Mouse (Mus musculus) layer of hippocampus, postnatal 10 days (tissue): ENCODE results near the gene Aldh5a1. TPM values are rescaled to one million over a fixed set of nuclear protein-coding genes. Genes with fewer than 3 reads are reported as not detected.

Experiments
- DNase-seq, 2 experiments: peaks; one replicate each; pipeline ENCODE4 v3.0.0; 2021; ENCODE audit warnings: low spot score in 2 of 2
- total RNA-seq, 2 experiments: library from RNA; stranded (reverse); gene quantifications; 2 replicates each; pipeline ENCODE4 v1.2.3; 2021

Aldh5a1 gene
- total RNA-seq, 2 experiments from 2014 or later = 66.6 to 68.9 TPM

DNA sequence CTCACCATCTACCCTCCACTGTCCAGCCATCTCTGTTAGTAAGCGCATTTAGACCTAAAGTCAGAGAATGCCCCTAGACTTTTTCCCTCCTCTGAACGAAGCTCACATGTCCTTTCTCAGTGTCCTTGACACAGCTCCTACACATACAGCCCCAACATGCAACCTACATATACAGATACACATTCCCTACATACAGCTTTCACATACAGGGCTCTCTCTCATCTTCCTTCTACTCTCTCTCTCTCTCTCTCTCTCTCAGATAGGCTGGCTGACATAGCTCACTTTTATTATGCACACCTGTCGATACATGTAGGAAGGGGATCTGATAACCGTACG is 721 bp downstream of the Aldh5a1 start:
- DNase-seq = no peak

- DNase-seq = no peak
These were observed 4.3 kb downstream of the Aldh5a1 start for GRCm38 (mm10) chr13:24933199-24933598.

DNA sequence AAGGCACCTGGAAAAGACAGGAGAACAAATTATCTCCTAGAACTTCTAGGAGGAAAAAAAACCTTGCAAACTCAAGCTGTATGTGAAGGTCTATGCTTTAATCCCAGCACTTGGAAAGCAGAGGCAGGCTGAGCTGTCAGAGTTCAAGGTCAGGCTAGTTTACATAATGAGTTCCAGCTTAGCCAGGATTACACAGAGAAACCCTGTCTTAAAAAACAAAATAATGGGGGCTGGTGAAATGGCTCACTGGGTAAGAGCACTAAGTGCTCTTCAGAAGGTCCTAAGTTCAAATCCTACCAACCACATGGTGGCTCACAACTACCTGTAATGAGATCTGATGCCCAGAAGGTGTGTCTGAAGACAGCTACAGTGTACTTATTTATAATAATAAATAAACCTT is 6.9 kb downstream of the Aldh5a1 start:
- no peak for DNase-seq

DNA sequence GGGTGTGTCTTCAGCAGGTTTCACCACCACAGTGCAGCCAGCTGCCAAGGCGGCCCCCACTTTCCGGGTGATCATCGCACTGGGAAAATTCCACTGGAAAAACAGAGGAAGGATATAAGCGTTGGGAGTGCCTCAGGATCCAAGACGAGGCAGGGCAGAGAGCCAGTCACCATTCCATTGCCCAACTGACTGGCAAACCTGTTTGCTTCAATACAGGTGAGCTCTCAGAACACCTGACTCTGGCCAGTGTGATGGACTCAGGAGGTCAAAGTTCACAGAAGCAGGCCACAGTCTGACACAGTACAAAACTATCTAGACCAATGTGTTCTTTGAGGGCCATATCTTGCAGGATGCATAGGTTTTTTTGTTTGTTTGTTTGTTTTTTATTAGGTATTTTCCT is 13.5 kb downstream of the Aldh5a1 start:
- DNase-seq = no peak

GRCm38 (mm10) chr13:24921281-24921680 is 16.2 kb downstream of the Aldh5a1 start:
- no peak for DNase-seq

DNA sequence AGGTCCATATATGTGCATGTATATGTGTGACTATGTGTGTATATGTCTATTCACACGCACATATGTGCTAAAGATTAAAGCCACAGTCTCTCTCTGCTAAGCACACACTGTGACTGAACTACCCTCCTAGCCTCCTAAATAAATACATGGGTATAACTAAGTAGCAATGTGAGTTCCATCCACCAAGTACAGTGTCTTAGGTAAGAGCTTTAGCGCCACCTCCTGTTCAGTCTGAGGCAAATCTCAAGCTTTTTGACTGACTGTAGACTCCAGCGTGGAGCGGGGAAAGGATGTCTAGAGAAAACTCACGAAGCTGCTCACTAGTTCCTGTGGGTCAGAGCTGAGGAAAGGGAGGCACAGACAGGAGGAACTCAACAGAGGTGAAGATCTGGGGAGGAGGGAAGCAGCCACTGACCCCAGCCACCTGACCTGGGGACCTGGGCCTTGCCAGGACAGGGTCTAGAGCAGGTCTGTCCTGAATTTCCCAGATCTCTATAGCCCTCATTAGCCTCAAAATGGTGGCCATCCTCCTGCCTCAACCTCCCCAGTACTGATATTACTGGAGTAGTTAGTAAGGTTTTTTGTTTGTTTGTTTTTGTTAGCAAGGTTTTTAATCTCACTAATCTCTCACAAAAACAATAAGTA is 17.0 kb downstream of the Aldh5a1 start:
- peak; percentile 50 to 65 for DNase-seq

DNA sequence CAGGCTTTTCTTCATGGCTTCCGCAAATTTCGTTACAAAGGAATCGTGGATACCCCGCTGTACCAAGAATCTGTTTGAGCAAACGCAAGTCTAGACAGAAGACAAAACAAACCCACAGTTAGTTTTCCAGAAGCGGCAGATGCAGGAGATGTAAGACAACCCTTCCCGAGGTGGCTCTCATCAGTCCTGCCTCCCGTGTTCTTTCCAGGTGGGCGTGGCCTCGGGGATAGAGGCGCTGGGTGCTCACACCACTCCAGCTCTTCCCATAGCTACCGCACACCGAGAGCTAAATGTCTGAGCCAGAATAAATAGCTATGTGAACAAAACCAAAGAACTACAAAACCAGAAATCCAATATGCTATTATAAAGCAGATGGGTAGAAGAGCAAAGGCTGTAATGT is 21.6 kb downstream of the Aldh5a1 start:
- no peak for DNase-seq

DNA sequence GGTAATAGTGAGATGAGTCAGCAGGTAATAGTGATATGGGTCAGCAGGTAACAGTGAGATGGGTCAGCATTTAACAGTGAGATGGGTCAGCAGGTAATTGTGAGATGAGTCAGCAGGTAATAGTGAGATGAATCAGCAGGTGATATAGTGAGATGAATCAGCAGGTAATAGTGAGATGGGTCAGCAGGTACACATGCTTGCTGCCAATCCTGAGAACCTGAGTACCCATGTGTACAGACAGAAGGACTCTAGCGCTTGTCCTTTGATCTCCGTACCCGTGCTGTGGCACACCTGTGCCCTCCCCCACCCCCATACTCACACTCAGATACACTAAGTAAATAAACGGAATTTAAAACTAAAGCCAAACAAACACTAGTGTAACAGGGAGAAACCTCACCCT is 22.5 kb downstream of the Aldh5a1 start:
- no peak for DNase-seq

DNA sequence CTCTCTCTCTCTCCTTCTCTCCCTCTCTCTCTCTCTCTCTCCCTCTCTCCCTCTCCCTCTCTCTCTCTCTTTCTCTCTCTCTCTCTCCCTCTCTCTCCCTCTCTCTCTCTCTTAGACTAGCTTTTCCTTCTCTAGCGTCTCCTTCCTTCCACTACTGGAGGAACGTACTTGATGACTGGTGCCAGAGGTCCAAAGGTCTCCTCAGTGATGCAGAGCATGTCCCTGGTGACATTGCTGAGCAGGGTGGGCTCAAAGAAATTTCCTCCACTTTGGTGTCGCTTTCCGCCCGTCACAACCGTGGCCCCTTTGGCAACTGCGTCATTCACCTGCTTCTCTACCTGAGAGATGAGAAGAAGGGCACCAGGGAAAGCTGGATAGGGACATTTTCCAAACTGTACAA is 23.9 kb downstream of the Aldh5a1 start:
- no peak for DNase-seq

DNA sequence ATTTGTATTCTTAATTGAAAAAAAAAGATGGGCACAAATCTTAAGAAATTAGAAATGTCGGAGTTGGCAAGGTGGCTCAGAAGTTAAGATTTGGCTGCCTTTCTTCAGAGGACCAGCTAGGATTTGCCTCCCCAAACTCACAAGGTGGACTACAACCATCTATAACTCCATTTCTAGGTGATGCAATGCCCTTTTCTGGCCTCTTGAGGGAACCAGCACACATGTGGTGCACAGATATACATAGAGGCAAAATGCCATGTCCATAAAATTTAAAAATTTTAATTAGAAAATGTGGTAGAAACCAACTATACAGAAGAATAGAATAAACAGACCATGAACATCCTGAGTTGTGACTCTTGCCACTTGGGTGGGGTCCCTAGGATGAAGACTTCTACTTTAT is 28.3 kb downstream of the Aldh5a1 start:
- no peak for DNase-seq

GRCm38 (mm10) chr13:24906831-24907570 is 30.5 kb downstream of the Aldh5a1 start:
- no peak for DNase-seq

DNA sequence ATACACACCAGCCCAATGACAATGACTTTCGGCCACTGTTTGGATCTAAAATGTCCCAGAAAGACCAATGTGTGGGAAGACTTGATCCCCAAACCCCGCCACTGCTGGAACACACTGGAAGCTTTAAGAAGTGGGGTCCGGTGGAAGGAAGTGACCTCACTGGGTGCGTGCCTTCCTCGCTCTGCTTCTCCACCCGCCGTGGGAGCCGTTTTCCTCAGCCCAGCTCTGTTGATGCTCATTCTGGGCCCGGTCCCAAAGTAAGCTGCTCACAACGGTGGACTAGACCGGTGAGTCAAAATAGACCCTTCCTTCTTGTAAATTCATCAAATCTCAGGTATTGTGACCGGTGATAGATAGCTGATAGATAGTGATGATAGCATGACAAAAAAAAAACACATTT is 32.0 kb downstream of the Aldh5a1 start:
- no peak for DNase-seq

DNA sequence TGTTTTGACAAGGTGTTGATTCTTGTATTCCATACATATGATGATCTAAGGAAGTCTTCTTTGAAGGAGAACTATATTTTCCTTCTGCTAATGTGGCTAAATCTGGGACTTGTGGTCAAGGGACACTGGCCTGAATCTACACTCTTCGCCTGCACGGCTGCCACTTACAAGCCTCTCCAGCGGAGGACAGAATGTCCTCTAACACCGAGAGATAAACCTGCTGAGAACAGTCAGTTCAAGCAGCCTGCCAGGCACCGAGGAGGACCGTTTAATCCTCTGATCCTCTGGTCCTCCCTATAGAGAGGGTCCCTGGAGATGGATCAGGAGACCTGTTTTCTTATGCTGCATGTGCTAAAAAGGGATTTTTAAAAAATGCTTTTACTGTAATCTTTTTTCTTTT is 34.0 kb downstream of the Aldh5a1 start:
- DNase-seq = no peak

DNA sequence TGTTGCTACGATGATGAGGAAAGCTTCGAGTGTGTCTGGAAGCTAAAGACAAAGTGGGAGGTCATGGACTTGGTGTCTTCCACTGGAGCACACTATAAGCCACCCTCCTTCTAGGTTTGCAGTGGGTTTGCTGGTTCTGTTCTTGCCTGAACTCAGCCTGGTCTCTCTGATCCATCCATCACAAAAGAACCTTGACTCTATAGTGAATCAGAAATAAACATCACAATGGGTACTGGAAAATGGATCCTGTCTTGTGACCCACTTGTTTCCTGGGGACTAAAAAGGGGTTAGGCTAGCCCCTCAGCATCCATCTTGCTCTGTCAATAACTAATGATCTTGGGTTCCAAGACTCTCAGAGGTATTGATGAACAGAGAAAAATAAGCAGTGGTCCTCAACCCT is 35.5 kb downstream of the Aldh5a1 start:
- DNase-seq = no peak

- DNase-seq = no peak
These were observed 43.6 kb downstream of the Aldh5a1 start for GRCm38 (mm10) chr13:24893880-24894279.

DNA sequence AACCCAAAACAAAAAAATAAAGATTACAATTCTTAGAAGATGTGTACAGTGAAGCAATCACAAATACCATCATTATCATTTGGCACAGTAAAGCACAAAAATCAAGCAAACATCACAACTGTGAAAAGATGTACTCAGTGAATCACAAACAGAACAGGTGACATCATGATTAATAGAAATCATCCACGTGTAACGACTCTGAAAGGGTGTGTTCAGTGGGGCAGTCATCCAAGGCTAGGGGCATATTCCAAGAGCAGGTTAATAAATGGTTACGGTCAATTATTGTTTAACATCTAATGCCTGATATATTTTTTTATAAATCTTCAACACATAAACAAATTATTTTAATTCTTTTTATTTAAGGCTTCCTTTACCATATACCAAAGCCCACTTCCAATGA is 44.9 kb downstream of the Aldh5a1 start:
- DNase-seq = no peak

DNA sequence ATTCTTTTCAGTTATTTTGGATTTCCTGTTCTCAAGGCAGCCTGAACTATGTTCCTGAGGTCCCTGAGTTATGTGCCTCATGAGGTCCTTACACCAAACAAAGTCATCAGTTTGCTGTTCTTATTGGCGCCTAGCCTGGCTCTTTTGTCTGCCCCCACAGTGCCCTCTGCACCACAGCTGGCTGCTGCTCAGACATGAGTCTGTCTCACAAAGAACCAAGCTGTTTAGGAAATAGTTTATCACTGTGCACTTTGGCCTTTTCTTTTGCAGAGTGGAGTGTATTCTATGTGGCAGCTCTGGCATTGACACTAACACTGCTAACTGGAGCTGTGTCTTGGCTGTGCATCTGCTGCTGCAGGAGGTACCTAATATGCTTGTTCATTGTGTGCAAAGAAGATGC is 47.9 kb downstream of the Aldh5a1 start:
- DNase-seq = no peak

DNA sequence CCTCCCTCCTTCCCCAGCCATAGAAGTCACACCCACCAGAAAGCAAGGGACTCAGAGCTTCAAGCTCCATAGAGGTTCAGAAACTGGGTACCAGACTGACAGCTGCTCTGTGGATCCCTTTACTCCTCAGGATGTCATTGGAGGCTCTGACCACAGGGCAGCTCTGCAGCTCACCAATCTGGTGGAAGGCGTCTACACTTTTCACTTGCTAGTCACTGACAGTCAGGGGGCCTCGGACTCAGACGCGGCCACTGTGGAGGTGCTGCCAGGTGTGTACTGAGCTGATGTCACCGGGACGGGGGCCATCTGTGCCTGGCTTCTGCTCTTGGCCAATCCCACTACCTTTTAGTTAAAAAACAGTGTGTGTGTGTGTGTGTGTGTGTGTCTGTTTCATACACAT is 55.0 kb downstream of the Aldh5a1 start:
- DNase-seq = peak; percentile 16 to 39

- no peak for DNase-seq
These were observed 56.8 kb downstream of the Aldh5a1 start for GRCm38 (mm10) chr13:24880704-24881103.

GRCm38 (mm10) chr13:24880208-24880607 is 57.3 kb downstream of the Aldh5a1 start:
- DNase-seq = no peak

GRCm38 (mm10) chr13:24879359-24880040 is 58.0 kb downstream of the Aldh5a1 start:
- no peak for DNase-seq

- no peak for DNase-seq
These were observed 69.2 kb downstream of the Aldh5a1 start for GRCm38 (mm10) chr13:24868233-24868632.

DNA sequence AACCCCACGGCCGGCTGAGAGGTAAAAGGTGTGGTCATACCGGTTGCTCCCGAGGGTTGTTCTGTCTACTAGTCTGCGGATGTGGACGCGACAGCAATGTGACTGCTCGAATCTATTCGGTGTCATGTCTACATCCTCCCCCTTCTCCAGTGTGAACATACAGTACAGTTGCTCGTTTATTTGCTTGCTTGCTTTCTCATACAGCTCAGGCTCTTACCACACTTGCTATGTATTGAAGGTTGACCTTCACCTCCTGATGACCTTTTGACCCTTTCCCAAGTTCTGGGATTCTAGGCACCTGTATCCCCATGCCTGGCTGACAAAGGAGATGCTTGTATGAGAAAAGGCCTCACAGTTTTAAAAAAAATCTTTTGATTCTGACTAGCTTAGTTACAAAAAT is 69.7 kb downstream of the Aldh5a1 start:
- no peak for DNase-seq
